Mouse (Mus musculus) urinary bladder, postnatal 10 days (tissue): Measurements from ENCODE around the gene Mtmr1.
A peak's percentile ranks its signal among the peaks of the same experiment; 100 is the strongest.
"Not testable (repeated sequence)": the region's sequence is repeated elsewhere in the genome, so short reads cannot be mapped to it uniquely, and the experiment has no call there.

Experiments used
- DNase-seq: peaks from one replicate; pipeline ENCODE4 v3.0.0; 2022; ENCODE audit warnings: low spot score

The Mtmr1 gene

DNA sequence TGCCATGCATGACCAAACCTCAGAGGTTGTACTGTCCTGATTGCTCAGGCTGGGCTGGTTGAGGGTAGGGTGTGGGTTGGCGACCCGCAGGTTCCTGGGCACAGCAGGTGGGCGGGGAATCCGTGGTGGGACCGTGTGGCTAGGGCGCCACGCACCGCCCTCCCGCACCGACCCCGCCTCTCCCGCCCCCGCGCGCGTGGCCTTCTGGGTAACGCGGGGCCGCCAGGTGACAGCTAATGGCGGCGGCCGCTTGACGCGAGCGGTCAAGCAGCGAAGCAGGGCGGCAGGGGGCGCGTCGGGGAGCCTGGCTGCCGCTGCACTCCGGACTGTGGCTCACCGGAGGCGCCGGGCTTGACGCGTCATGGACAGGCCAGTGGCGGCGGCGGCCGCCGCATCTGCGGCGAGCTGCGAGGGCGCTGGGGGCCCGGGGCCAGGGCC is at the start of gene Mtmr1:
Mtmr1 (plus strand) TSS at position 207 of the 438 bp plus-strand sequence.
- DNase-seq: peak; percentile 21

DNA sequence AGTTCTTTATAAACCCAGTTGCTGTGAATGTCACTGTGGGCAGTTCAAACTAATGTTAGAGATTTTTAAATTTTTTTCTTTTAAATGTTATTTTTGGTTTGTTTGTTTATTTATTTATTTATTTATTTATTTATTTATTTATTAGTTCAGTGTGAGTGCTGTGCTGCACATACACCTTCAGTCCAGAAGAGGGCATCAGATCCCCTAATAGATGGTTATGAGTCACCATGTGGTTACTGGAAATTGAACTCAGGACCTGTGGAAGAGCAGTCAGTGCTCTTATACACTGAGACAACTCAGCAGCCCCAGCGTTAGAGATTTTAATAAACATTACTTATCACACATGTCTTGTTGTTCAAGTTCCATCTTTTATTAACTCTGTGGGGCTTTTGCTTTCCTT is 12.5 kb upstream of the Mtmr1 start:
- DNase-seq: no peak

DNA sequence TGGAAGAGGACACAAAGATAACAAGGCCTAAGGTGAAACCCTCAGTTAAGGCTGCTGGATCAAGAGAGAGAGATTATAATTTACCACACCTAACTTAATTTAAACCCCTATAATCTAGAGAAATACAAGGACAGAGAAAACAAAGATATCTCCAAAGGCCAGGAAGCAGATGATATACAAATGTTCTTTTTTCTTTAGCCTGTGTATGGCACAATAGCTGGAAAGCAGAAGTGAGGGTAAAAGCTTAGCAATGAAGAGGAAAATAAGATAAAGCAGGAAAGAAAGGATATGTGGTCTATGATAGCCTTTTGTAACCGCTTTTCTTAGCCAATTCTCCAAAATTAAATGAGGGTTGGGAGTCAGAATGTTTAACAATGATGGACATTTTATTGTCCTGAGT is 9.2 kb upstream of the Mtmr1 start:
- DNase-seq: no peak

DNA sequence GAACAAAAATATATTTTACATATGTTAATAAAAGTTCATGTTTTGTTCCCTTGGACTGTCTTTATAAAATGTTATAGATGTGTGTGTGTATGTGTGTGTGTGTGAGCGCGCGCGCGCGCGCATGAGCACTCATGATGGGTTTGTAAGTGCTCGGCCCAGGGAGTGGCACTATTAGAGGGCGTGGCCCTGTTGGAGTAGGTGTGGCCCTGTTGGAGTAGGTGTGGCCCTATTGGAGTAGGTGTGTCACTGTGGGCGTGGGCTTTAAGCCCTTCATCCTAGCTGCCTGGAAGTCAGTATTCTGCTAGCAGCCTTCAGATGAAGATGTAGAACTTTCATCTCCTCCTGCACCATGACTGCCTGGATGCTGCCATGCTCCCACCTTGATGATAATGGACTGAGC is 2.8 kb upstream of the Mtmr1 start:
- DNase-seq: not testable (repeated sequence)

DNA sequence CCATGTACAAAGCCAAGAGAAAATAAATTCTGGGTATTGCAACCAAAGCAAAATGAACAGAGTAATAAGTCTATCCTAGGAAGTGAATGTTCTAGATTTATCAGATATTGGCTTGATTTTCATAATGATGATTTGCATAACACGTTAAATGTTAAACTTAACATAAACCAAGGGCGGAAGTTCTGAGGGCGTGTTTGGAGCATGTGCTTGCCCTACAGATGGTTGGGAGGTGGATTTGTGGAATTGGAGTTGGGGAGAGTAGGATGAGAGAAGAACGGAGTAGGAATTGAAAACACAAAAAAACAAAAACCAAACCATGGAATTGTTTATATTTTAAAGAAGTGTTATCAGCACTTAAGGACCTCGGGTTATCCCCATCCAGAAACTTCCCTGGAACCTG is 498 bp upstream of the Mtmr1 start:
- DNase-seq: no peak

DNA sequence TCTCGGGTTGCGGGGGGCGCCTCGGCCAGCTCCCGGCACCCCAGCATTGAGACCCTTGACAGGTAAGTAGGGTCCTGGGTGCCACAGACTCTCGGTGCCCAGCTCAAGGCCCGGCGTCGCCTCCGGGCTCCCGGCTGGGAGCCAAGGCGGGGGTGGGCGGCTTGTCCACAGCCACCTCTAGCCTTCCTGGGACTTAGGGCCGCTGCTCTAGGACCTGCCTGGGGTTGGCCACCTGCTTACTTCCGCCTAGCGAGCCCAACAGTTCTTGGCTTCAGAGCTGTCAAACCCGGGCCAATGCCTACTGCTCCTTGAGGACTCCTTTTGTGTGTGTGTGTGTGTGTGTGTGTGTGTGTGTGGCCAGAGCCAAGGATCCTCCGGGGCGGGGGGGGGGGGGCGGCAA is 451 bp downstream of the Mtmr1 start:
- no peak for DNase-seq

DNA sequence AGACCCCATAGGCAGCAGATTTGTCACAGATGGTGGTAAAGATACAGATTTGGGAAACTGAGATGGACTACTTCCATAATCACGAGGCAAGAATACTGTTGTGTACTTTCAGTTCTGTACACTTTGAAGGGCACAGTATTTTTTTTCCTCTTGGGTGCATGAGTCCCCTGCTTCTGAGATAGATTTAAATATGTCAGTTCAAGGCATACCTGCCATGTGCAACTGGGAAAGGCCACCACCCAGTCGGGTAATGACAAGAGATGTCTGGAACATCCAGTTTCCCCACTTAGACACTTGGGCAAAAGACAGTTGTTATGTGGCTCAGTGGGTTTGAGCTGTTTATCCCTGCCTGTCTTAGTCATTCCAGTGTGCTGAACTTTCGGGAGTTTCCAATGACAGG is 950 bp downstream of the Mtmr1 start:
- no peak for DNase-seq

DNA sequence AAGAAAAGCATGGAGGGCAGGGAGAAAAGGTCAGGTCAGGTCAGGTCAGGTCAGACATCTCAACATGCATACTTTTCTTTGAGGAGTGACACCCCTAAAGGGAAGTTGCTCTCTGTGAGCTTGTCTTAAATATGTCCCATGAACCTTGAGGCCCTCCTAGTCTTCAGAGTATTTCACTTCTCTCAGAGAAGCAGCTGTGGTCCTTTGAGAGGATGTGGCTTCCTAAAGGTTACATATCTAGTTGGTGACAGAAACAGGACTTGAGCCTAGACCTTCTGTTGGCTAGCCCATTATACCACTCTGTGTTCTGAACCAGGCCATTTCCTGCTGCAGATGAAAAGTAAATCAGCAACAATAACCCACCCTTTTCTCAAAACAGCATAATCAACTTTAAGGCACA is 2.4 kb downstream of the Mtmr1 start:
- no peak for DNase-seq

DNA sequence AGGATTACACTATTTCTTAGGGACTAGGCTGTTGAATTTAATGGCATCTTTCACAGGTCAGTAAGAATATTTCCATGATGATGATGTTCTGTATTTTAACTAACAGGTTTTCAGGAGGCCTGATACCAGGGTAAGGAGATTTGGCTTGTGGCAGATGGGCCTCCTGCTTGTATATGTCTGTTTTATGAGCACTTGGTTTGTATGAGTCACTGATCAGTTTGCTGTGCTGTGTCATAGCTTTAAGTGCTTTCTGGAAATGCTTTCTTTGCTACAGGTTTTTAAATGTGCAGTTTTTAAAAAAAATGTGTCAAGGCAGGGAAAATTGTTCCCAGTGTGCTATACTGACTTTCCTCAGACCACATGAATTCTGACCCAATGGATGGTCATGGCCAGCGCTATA is 12.2 kb downstream of the Mtmr1 start:
- no peak for DNase-seq

DNA sequence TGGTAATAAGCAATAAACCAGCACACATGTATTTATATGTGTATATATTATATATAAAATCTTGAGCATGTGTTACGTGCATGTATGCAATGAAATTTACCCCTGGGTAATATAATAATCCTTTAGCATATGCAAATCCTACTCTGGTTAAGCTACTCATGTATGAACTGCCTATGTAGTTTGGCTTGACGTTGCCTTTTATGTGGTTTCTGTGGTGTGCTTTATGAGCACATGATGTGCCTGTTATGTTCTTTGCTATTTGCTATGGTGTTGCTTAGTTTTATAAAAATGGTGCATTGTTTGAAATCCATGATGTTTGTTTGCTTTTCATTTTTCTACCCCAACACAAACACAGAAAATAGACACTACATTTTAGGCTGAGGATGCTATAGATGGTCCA is 13.9 kb downstream of the Mtmr1 start:
- no peak for DNase-seq

DNA sequence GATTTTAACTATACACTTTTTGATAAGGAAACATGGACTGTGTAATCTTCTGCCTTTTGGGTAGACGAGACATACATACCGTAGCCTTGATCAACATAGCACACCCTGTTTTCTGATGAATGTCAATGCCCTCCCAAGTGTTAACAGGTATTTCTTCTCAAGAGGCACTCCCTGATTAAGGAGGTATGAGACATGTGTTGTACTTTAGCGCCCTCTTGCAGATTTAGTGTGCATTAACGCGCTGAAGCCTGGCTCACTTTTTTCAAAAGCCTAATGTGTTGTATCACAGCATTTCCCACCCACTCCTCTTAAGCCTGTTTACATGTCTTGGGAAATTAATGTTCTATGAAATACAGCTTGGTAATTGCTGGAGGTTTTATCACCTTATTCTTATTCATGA is 17.0 kb downstream of the Mtmr1 start:
- no peak for DNase-seq

DNA sequence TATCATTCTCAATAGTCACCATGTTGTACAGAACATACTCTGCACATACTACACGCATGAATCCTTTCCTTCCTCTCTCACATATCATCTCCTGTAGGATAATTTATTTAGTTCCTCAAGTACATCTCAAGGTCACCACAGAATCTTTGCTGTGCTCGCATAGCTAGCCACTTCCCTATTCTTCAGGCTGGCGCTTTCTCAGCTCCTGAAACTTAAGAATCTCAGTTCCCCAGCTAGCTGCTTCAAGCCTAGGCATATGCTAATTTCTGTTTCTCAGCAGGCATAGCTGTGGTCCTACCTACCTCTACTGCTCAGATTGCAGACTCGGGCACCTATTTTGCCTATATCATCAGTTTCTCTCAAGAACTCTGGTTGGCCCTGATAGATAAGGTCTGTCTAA is 31.8 kb downstream of the Mtmr1 start:
- DNase-seq: no peak

DNA sequence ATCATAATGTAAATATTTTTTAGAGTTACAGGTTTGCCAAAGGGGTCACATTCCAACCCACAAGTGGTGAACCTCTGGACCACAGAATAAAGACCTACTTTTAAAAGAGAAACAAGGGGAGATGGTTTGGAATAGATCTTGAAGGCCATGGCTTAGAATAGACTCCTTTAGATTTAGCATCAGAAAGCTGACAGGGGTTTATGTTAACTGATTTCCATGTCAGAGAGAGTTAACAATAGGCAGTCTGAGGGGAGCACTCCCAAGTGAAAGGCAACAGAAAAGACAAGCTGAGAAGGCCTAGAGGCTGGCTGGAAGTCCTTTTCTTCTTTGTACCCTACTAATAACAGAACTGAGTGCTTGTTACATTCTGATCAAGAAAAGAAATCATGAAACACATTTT is 41.7 kb downstream of the Mtmr1 start:
- DNase-seq: no peak

DNA sequence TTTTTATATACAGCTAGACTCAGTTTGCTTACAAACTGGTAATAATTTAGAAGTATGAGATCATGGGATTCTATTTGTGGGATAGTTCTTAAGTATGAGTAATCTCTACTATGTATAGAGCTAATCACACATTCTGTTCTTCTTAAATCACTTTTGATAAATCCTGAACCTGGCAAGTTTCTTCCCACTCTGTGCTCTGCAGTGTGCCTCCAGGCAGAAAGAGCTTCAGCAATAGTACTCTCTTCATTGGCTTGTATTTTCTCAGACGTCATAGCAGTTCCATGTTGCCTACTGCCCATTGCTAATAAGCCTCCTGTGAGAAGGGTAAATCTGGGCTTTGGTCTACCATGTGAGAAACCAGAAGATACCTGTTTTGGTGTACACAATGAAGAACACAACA is 43.8 kb downstream of the Mtmr1 start:
- DNase-seq: no peak

DNA sequence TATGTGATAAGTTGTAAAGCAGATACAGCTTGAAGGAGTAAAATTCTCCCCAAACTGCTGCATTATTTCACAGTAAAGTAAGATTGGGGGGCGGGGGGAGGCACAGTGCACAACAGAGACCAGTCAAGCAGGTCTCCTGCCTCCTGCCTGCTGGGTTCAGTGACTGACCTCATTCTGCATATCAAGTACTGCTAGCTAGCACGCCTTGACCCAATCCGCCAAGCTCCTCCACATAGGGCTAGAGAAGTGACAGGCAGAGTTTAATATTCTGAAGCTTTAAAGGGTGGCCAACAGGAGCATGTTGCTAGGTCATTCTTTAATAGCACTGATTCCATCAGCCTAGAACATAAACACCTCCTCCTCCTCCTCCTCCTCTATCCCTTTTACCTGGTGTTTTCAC is 48.2 kb downstream of the Mtmr1 start:
- DNase-seq: no peak

DNA sequence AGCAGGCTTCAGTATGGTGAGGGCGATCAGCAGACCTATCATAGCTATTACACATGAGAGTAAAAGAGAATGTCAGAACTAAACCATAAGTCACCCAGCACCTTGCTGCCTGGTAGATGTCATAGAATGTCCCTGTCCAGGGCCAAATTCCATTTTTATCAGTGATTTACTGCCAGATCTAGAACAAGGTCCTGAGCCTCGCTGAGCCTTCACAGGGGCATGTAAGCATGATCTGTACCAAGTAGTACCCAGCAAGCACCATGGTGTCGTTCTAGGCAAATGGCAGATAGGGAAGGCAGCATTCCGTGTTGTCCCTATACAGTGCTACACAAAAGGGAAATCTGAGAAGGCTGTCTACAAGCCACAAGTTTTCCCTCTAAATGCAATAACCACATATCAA is 49.1 kb downstream of the Mtmr1 start:
- DNase-seq: no peak

DNA sequence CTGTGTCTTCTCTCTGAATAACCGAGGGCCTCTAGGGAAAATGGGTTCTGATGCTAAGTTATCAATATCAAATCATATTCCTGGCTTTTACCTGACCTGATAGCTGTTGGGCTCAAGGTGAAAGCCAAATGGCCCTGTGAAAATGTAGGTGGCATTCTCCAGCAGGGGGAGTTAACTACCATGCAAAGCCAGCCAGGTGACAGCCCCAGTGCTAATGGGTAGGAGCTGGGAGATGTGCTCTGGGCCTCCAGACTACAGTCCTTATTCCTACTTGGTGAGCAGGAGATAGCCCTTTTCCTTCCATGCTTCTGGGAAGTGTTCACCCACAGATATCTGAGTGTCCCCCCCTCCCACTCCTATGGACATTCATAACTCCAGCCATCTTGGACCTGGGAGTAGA is 60.3 kb downstream of the Mtmr1 start:
- no peak for DNase-seq

DNA sequence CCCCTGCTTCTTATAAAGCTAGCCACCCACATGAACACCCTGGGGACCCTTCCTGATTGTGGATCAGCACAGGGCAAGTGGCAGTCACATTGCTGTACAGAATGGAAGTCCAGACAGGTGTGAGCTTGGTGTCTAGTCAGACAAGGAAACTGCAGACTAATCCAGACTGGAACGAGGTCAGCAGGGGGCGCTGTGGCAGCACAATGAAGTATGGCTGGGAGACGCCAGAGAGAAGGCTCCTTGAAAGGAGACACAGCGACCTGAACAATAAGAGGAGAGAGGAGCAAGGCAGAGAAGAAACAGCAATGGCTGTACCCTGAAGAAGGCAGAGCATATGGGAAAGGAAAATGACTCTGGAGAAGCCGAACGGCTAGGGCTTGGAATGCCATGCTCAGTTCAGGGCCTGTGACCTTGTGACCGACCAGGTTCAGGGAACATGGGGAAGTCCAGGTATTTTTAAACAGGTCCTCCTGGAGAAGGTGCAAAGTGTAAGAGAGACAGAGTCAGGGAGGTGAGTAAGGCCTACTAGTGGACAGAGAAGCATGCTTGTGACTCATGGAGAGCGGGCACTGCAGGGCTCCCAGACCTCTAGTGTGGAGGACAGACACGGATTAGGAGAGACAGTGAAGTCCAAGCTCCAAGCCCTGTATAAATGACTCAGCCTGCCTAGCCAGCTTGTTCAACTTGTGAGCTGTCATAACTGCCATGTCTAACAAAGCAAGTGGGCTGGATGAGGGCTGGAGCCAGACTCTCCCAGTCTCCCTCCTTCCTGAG is 61.4 kb downstream of the Mtmr1 start:
- peak; percentile 58 for DNase-seq

DNA sequence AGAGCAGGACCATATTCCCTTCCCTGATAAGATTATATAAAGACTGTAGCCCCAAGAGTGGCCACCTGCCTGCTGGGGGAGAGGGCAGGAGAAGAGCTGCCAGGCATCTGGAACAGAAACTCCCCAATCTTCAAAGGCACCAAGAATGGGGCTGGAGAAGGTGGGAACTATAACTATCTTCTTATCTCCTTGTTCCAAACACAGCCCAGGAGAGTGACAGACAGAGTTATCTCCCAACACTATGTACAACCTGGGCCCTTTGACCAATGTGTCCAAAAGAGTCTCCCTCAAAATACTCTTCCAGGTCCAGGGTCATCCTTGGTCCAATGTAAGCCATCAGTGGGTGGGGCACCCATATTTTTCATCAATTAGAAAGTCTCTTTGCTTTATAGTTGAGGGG is 62.9 kb downstream of the Mtmr1 start:
- DNase-seq: no peak

DNA sequence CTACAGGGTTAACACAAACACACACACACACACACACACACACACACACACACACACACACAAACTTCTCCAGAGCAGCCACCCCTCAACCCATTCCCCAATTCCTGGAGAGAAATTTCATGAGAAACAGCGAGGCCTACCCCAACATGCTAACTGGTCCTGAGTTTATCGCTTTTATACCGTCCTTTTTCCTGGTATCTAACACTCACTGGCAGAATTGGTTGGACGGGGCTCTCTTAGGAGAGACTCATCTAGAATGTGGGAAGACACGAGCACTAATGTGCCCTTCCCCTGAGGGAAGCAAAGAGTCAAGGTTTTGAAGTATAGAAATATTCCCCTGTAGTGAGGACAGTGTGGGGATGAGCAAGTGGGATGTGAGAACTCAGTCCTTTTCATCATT is 66.3 kb downstream of the Mtmr1 start:
- no peak for DNase-seq

DNA sequence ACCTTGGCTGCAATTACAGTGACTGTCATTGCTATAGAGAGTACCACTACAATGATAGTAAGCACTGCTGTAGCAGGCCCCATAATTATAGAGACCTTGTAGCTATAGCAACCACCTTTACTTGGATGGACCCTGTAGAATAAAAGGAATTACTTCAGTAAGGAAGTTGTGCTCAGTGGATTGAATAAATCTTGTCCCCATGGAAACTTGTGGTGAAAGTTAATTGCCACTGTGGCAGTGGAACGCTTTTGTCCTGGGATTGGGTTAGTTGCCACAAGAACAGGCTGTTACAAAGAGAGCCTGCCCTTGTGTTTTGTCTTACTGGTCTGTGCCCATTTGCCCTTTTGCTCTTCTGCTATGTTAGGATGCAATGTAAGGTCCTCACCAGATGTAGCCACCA is 69.9 kb downstream of the Mtmr1 start:
- DNase-seq: no peak

DNA sequence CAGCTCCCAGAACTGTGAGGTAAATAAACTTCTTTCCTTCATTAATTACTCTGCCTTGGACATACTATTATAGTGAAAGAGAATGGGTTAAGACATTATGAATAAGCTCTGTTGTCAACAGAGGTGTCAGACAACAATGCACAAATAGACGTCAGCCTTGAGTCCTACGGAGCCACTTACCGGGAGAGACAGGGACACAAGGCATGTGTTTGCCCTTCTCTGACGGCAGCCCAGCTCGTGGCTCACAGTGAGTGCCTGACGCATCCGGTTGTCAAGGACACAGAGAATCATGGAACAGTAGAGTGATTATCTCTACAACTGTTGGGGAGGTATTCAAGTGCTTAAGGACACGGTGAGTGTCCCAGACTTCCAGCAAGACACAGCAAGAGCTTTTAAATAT is 70.3 kb downstream of the Mtmr1 start:
- DNase-seq: no peak

DNA sequence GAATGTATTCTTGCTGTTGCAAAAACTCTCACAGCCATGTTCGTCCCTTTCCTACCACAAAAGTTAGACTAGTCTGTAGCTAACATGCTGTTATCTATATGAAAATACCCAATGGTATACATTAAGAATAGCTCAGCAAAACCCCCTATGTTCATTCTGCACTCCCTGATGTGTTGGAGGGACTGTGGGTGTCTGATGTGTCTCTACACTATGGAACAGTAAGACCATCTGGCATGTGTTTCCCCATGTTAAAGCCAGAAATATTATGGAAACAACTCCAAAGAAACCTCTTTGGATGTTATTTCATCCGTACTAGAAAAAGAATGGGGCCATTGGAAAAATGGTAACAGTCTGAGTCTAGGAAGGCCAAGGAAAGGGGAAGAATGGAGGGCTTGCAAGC is 71.0 kb downstream of the Mtmr1 start:
- no peak for DNase-seq

DNA sequence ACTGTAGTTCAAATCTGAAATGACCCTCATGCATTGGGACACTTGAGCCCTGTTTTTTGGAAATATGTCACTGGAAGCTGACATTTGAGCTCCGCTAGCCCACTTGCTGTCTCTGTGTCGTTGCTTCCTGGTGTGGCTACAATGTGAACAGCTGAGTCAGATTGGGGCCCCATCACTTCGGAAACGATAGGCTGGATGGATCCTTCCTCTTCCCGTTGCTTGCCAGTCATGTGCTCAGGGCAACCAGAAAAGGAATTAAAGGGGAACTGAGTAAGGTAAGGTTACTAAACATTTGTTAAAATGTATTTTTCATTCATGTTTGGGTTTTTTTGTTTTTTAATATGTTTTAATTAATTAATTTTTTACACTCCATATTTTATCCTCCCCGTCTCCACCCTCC is 74.9 kb downstream of the Mtmr1 start:
- no peak for DNase-seq

DNA sequence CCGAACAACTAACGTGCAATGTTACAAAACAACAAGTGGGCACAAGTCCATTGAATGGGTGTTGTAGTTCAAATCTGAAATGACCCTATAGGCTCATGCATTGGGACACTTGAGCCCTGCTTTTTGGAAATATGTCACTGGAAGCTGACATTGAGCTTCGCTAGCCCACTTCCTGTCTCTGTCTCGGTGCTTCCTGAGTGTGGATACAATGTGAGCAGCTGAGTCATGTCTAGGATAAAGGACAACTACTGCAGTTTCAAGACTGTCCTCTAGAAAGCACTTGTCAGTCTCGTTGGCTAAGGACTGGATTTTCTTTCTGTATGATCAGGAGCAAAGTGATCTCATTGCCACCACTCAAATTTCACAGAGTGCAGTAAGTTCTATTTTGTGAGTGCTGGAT is 78.4 kb downstream of the Mtmr1 start:
- no peak for DNase-seq
